Mouse (Mus musculus): ENCODE results near the gene Etv4.
A peak's percentile ranks its signal among the peaks of the same experiment; 100 is the strongest.

The Etv4 gene

GRCm38 (mm10) chr11:101785143-101785851 is at the start of gene Etv4:
Gene Etv4, minus strand, starts transcription at chr11:101785371.
- peak; percentile 85 for DNase-seq

DNA sequence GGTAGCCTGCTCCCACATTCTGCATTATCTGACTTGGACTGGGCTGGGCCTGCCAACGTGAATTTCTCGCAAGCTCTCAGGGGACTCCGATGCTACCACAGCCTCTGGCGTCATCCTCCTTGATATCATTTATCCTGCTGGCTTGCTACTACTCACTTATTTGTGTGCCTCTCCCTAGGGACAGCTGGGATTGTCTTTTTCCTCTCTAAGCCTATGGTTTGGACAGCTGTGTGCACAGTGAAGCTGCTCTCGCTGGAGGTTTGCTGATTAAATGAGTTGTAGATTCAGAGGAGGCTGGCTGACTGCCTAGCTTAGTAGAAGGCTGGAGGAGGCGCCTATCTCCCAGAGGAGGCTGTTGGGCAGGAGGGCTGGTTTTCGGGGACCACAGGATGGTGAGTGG is 46.8 kb upstream of the Etv4 start:
- DNase-seq, result no peak

DNA sequence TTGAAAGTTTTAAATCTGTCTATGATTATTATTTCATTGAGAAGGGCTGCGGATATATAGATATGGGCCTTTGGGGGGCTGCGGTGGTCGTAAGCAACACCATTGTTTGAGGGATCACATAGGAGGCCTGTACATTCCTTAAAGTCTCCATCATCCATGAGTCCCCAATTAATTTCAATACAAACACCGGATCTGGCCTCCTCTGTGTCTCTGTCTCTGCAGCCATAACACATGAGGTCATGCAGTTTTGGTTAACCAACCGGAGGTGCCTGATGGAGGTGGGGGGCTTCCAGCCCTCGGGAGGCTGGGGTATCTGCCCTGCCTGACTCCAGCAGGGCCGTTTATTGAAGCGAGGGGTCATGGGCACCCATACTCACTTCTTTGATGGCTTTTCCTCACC is 45.4 kb upstream of the Etv4 start:
- no peak for DNase-seq

- no peak for DNase-seq
These were observed 44.9 kb upstream of the Etv4 start for GRCm38 (mm10) chr11:101830112-101830511.

GRCm38 (mm10) chr11:101828718-101829117 is 43.5 kb upstream of the Etv4 start:
- no peak for DNase-seq

DNA sequence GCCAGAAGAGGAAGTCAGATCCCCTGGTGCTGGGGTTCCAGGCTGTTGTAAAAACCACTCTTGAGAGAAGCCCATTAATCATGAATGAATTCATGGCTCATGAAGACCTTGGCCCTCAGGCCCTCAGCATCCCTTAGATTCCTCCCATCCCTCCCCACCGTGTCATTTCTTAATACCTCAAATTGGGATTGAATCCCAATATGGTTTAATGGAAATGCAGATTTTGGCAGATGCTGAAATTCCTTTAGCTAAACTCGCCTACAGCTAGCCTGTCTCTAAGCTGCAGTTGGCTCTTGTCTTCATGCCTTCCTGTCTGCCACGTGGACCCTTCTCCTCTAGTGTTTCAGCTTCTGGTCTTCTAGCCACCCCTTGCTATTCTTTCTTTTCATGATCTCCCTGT is 38.0 kb upstream of the Etv4 start:
- DNase-seq, result no peak

DNA sequence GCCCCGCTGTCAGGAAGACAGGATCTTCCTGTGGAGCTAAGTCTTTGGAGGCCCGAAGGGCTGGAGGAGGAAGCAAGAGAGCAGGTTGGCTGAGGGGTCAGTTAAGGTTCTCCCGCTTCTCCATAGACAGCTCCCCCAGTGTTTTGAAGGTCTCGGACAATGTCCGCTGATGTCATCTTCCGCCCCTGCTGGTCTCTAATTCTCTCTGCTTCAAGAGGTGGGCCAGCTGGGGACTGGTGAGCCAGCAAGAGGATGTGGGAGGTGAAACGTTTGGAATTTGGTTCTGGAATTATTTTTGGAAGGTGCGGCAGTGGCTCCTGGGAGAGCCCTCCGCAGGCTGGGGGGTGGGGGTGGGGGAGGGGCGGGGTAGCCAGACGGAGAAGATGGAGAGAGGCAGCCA is 35.7 kb upstream of the Etv4 start:
- no peak for DNase-seq

DNA sequence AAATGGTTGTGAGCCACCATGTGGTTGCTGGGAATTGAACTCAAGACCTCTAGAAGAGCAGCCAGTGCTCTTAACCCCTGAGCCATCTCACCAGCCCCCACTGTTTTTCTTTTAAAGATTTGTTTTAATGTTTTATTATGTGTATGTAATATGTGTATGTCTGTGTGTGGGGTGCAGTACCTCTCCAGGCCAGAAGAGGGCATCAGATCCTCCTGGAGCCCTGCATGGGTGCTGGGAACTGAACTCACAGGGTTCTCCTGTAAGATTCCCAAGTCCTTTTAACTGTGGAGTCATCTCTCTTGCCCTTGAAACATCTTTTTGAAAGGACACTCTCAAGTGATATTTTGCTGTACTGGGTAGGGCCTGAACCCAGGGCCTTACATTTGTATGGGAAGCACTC is 34.7 kb upstream of the Etv4 start:
- DNase-seq, result no peak

GRCm38 (mm10) chr11:101815103-101816085 is 30.2 kb upstream of the Etv4 start:
- DNase-seq, result no peak

DNA sequence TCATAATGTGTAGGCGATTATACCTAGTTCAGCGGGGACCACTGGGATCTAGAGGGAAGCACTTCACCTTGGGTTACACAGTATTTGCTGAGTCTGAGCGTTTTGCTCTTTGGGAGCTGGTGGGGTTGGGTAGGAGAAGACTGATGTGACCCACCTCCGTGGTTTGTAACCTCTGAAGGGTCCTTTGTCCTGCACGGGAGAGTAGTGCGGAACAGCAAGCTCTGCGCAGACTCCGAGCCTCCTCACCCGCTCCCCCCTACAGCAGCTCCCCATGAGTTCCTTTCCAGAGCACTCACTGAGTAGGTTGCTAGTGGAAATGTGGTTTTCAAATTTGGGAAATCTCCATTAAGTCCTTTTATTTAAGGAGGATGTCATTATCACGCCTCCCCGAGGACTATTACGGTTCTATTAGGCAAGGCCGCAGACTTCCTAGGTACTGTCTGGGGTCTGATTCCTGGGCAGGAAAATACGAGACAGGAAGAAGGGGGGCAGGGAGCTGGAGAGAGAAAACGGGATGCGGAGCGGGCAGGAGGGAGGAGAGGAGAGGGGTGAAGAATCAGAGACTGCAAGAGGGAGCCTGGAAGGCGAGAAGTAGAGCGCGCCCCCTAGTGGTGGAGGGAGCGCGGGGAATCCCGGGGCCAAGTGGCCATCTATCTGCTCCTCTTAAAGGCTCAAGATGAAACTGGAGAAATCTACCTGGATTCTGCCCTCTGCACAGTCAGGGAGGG is 29.4 kb upstream of the Etv4 start:
- peak; percentile 83 for DNase-seq

- DNase-seq, result peak; percentile 80
These were observed 28.1 kb upstream of the Etv4 start for GRCm38 (mm10) chr11:101813259-101813658.

DNA sequence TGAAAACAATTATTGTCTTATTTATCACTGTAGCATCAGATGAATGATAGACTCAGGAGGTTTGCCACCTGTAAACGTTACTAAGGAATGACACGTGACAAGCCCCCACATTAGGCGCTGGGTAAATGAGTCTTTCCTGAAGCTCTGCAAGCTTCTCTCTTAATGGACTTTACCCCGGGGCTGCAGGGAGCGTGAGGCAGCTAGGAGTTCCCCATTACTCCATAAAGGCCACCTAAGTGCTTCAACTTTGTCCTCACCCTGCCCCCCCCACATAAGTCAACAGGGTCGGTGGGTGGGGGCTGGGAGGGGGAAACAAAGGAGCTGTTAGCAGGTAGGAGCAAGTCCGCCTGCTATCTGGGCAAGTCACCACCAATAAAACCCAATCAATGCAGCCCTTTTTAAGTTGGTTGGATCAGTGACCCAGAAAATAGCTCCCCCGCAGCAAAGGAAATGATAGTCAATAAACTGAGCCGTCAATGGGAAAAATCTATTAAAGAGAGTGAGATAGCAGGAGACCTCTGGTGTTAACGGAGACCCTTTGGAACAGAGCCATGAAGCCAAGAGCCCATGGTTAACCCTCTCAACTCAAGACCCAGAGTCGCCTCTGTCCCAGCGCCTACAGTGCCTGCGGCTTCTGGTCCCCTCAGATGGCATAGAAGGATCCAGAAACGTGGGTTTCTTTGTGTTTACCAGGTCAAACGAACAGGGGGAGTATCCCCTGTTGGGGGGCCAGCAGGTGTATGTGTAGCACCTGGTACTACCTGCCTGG is 24.1 kb upstream of the Etv4 start:
- no peak for DNase-seq

GRCm38 (mm10) chr11:101807266-101807665 is 22.1 kb upstream of the Etv4 start:
- DNase-seq, result no peak

DNA sequence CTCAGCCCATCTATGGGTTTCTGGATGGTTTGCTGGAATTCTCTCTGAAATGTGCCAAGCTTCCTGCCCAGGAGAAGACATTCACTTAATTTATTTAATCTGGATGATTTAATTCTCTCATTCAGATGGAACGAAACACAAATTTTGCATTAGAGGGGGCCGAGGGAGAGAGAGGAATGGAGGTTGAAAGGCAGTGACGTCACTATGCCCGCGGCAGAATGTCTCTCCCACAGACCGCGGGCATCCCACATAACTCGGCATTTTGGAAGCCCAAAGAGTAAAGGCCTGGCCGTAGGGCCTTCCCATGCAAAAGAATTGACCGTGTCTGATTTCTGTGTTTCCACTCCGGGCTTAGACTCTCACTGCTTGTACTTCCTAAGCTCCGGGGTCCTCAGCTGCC is 21.6 kb upstream of the Etv4 start:
- DNase-seq, result no peak

DNA sequence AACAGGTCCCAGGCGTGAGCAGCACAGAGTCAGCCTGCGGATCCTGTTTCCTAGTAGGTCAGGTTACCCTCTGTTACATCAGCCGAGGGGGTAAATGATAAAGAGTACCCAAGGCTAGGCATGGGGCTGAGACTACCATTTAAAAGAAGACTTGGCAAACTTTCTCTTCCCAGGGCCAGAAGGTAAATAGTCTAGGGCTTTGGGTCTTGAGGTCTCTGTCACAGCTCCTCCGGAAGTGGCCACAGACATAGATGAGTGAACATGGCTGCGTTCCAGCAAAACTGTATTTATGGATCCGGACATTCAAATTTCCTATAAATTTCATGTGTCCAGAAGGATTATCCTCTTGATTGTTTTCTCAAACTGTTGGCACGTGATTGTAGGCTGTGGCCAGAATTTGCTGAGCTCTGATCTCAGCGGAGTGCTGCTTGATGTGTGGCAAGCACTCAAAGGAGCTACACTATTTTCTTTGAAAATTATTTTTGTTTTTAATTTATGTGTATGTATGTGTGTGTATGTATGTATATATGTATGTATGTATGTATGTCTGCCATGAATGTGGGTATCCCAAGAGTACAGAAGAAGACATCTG is 20.0 kb upstream of the Etv4 start:
- DNase-seq, result no peak

- DNase-seq, result no peak
These were observed 16.2 kb upstream of the Etv4 start for GRCm38 (mm10) chr11:101801386-101801785.

DNA sequence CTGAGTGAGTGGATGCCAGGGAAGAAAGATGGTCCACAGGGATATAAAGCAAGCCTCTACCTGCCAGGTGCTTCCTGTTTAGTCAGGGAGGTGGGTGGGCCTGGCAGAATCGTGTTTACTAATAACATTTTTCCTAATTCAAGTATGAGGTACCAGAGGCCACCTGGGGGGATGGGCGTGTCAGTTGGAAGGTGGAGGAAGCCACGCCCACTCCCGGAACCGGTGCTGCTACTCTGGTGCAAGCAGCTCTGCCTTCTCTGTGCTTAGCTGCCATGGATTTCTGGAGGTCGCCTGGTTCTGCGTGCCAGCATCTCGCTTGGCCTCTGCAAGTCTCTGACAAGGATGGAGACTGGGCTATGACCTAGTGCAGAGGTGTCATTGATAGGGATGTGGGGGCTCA is 12.9 kb upstream of the Etv4 start:
- no peak for DNase-seq

DNA sequence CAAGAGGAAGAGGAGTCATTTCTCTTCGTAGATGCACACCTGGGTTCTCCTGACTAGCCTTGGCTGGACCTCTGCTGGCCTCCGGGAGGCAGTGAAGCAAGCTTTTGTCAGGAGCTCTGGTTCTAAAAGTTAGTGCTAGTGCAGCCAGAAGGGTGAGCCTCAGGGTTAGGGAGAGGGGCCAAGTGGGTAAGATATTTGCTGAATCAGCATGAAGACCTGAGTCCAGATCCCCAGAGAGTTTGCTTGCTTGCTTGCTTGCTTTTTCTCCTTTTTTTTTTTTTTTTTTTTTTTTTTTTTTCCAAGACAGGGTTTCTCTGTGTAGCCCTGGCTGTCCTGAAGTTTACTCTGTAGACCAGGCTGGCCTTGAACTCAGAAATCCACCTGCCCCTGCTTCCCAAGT is 12.2 kb upstream of the Etv4 start:
- no peak for DNase-seq

DNA sequence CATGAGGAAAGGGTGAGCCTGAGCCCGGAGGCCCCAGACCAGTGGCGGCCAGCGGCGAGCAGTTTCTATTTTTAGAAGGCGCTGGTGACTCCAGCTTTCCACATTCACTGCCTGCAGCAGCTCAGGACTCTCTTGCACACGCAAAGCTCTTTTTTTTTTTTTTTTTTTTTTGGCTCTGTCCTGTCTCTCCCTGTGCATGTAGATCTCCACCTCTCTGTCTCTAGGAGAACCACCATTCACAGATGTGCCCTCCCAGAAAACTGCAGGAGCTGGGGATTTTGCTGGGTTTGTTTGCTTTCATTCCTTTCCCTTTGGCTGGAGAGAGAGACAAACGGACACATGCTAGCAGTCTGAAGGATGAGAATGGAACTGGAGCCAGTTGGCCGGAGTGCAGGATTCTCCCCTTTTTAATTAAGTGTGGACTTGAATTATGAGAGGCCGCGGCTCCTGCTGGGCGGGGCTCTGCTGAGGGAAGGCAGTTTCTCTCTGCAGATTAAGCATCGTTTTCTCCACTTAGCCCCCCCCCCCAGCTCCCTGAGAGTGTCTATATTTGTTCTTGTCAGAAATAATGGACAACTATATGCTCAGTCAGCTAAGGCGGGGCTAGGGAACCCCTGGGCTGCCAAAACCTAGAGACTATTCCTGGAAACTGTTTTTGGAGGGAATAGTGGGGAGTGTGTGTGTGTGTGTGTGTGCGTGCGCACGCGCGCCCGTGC is 5.8 kb upstream of the Etv4 start:
- DNase-seq, result no peak

DNA sequence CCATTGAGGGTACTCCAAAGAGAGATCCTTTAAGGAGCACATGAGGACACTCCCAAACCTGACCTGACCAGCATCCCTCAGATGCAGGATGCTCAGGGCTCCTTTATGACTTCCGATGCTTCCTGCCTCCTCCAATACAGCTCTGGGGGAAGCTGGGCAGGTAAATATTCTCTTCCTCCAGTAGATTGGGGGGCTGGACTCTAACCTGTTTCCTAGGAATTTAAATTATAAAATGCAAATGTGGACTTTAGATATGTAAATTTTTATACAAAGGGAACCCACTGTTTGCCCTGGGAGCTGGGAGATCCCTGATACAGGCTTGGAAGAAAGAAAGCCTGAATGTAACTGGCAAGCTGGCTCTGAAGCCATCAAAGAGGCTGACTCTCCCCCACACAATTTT is 2.3 kb upstream of the Etv4 start:
- no peak for DNase-seq

DNA sequence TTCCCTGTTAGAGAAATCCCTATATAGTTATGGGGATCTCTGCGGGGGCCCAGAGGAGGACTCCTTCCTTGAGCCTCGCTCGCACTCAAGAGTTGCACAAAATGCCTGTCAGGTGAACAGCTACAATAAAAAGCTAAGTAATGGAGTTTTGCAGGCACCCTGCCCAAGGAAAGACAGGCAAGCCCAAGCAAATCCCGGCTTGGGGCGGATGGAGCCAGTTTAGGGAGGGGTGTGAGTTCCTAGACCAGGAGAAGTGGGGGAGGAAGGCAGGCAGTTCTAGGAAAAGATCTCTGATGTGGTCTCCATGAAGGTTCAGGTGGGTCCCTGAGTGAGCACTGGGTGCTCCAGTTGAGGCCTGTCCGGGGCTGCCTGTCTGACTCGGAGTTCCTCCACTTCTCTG is 1.5 kb upstream of the Etv4 start:
- no peak for DNase-seq

GRCm38 (mm10) chr11:101785852-101786205 is 658 bp upstream of the Etv4 start:
- no peak for DNase-seq
